Mouse (Mus musculus) c-Kit-positive CD71-positive TER-119-positive erythroid progenitor cells, embryonic 14.5 days (primary cell): ENCODE results near the gene 4930447F04Rik.

Source experiments
- DNase-seq: peaks from one replicate; pipeline ENCODE4 v3.0.0-alpha.2; 2013; ENCODE audit warnings: low spot score

4930447F04Rik gene

DNA sequence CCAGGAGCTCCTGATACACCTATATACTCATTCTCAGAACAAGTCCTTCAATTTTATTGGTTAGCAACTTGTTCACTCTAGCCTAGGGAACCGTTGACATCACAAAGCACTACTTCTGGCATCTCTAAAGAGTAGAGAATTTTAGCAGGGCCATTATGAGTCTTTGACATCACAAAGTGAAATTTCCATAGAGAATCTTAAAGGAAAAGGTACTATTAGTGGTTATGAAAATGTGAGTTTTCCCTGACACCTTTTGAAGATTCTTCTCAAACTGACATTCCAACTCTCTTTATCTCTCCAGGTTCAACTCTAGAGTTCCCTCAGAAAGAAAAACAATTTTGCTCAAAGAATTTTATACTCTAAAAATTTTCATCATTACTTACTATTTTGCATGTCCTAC is at the start of gene 4930447F04Rik:
4930447F04Rik (minus strand) TSS at position 101 of the 400 bp plus-strand sequence.
- DNase-seq, result no peak
